Mouse (Mus musculus) adrenal gland (tissue): ENCODE data around the gene Fyn.

Experiments used
- intact Hi-C: fragments of 180-260 bp; cut with DNase I; formaldehyde crosslinking; loops from one replicate; pipeline ENCODE4 v1.15.1; 2025
- long read RNA-seq, 2 experiments: library from polyadenylated mRNA; unstranded; transcript quantifications; one replicate each; pipeline ENCODE4 v2.0.0; 2020; ENCODE audit warnings: borderline replicate concordance in 1 of 2; ENCODE audit not compliant: insufficient replicate concordance in 1 of 2

Fyn gene
- long read RNA-seq, experiment 1, partial matches to known transcripts, result 2 of 10 reads
- long read RNA-seq, experiment 1, other reads (novel, unspliced or antisense), result 7 of 10 reads
- long read RNA-seq, experiment 2, partial matches to known transcripts, result 10 of 17 reads
- long read RNA-seq, experiment 2, other reads (novel, unspliced or antisense), result 7 of 17 reads

DNA sequence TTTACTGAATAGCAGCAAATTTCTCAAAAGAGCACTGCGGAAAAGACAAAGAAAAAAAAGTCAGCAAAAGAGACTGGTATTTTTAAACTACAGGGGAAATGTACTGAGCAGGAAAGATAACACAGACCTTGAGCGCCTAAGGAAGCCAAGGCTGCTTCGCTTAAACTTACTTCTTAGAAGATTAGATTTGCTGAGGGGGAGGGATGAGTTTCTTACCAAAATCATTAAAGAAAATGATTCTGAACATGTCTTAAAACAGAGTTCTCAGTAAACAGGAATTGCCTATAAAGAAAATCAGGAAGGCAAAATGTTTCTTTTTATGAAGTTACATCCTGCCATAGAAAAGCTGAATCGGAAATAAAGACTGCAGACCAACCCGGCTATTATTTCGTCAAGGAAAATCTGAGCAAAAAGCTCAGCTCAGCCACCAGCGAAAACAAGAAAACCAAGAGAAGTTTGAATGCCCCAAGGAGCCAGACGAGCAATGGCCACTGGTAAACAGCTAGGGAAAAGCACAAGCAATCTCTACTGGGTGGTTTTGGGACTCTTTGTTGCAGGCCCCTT is at the start of gene Fyn:
Fyn (plus strand) TSS at position 284 of the 564 bp plus-strand sequence.
- intact Hi-C loops, result loop anchor here (10.0 kb wide), 1 partner anchor 124 kb away; no protein-coding TSS in a partner anchor

DNA sequence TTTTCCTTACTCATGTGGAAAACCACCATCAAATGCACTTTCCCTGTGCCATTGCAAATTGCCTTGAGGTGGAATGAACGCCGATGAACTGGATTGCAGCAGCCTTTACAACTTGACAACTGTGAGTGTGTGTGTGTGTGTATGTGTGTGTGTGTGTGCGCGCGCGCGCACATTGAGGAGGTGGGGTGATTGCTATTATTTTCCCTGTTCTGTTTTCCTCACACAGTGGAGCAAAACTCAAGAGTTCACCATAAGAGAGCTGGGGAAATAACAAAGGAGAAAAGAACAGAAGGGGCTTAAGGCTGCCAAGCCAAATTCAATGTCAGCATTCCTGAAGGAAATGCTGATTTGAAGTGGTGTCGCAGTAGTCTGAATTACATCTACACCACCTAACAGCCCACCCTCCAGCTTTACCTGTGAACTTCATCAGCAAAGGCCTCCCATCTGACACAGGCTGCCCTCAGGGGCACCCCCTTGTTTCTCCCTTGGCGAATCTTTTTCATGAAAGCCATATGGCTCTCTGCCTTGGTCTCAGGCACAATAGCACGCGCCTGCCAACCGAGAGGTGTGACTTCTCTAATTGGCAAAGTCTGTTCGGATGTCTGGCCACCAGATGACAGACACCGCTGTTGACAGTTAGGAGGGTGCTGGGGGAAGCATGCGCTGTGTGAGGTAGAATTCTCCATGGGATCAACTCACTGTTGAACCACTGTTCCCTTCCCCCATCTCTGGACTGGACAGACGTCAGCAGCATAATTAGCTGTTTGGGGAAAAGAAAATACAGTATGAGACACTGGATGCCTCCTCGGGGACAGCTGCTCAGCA is 47.6 kb upstream of the Fyn start:
- intact Hi-C loops, result no loop called here

DNA sequence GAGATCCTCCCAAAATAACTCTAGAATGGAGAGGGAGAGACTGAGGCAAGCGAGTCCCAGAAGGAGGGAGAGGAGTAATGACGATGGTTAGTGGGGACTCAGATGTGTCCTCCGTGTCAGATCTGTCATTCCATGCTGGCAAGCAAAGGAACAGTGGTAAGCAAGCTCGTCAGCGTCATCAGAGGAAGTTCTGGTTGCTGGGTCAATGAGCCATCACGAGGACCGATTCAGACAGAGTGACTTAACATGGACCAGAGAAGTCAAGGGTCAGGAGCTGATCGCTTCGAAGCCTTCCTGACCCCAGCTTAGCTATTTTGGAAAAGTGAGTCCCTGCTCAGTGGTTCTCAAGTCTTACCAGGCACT is 47.1 kb upstream of the Fyn start:
- intact Hi-C loops, result no loop called here

DNA sequence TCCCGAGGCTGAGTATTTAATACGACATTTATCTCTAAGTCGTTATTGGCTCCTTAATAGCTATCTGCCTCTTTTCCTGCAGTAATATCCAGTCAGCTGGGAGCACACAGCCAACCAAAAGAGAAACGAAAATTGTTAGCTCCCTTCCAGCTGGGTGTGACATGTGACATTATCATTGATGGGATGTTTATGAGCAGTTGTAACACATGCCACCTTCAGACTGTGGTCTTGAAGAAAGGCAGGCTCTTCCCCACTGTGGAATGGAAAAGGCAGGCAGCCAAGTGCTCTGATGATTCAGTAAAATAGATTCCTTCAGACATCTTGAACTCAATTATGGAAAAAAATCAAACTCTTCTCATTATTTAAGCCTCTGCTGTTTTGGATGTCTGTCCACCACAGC is 46.5 kb upstream of the Fyn start:
- intact Hi-C loops, result no loop called here

DNA sequence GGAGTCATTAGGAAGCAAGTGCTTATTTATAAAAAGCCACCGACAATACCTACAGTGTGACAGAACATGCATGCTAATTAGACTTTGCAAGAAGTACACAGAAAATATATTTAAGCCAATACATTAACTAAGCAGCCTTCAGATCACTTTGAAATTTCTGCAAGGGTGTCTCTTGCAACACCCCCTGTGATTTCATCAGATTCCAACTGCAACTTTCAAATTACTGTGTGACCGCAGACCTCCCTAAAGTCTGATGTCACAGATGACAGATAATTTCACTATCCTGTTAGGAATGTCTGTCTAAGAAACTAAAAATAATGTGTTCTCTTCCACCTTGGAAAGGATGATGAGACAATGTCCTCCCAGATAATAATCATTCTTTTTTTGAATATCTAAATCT is 44.4 kb upstream of the Fyn start:
- intact Hi-C loops, result no loop called here

DNA sequence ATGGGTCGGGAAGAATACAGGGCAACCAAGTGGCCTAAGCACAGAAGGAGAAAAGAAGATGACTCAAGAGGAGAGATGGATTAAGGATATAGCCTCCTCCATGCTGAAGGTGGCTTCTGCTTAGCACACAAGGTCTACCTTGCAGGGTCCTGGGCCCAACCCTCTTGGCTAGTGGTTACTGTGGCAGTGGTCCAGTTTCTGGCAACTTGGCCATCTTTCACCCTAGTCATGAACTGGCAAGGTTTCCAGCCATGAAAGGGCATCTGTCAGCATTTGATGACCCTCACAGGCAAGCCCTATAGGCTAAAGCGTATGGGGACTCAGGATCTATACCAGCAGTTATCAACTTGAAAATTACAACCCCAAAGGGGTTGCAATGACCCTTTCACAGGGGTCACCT is 40.0 kb upstream of the Fyn start:
- intact Hi-C loops, result no loop called here

DNA sequence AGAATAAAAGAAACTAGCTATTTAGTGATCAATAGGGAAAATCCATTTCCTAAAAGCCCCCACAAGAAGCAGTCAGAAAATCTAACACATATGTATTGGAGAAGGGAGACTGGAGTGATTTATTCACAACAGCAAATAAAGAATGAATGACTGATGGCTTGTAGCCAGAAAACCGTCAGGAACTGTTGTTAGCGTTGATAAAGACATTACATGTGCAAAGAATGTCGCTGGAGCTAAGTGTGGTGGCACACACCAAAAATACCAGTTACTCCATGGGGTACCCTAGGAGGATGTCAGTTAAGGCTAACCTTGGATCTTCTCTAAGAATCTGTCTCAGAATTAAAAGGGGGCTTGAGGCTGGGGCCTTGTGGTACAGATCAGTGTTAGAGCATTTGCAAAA is 34.3 kb upstream of the Fyn start:
- intact Hi-C loops, result no loop called here

DNA sequence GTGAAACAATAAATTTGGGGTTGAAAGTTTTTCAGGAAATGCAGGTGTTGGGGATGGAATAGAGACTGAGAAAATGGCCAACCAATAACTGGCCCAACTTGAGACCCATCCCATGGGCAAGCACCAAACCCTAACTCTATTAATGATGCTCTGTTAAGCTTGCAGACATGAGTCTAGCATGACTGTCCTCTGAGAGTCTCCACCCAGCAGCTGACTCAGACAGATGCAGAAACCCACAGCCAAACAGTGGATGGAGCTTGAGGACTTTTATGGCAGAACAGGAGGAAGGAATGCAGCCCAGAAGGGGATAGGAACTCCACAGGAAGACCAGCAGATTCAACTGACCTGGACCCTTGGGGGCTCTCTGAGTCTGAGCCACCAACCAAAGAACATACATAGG is 32.8 kb upstream of the Fyn start:
- intact Hi-C loops, result no loop called here

DNA sequence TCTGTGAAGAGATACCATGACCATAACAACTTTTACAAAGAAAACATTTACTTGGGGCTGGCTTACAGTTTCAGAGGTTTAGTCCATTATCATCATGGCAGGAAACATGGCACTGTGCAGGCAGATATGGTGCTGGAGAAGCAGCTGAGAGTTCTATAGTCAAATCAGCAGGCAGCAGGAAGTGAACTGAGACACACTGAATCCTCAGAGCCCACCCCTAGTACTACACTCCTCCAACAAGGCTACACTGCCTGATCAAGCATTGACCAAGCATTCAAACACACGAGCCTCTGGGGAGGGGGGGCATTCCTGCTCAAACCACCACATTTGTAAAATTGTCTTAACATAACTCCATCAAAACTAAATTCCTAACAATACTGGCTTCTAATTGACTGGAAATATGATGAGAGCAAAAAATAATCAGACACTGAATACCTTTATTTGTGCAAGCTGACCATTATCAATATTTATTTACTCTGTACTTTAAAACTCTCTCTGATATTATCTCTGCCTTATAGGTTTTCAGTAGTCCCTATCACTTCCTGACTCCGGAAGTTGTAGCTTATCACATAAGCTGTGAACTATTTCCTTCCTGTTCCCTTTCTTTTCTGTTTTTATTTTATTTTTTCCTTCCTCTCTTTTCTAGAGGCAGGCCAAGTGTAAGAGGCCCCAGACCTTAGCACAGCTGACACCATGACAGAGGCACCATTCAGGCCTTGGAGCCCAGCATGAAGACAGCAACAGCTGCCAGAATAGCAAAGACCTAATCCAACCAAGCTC is 29.3 kb upstream of the Fyn start:
- intact Hi-C loops, result no loop called here

DNA sequence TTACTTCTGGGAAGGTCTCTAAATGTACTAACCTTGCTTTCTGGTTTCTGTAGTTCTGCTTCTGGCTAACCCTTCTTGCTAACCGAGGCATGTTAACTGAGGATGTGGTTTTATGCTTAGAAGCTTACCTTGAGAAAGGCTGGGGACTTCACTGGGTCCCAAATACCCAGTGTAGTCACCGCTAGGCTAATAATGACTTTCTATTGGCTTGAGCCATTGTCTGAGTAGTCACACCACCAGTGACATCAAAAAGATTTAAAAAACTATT is 28.8 kb upstream of the Fyn start:
- intact Hi-C loops, result no loop called here

DNA sequence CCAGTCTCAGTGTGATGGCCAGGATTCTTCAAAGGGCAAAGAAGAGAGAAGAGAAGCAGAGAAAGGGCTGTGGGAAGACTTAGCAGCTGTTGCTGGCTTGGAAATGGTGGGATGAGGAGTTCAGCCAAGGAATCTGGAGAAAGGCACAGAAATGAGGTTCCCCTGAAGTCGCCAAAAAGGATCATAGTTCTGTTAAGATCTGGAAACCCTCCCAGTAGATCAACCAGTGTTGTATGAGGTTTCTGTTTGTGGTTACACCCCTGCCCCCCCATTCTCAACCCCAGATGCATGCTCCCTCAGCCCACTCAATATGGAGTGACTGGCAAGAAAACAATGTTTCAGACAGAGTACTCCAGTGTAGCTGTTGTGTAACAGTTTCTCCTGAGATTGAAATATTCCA is 25.1 kb upstream of the Fyn start:
- intact Hi-C loops, result no loop called here

DNA sequence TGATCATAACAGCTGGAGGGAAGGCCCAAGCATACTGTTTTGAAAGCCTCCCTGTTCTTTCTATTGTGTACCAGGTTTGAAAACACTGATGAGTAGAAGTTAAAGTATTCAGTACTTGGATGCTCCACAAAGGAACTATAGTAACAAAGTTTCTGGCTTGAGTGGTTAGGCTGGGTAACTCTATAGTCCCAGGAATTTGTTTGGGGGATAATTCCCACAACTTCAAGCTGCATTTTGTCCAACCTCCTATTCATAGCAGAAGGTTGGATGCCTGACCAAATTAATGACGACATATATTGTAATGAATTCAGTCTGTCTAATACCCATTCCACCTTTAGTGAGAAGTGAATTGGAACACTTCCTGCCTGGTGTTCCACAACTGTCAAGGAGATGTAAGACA is 22.7 kb upstream of the Fyn start:
- intact Hi-C loops, result no loop called here

DNA sequence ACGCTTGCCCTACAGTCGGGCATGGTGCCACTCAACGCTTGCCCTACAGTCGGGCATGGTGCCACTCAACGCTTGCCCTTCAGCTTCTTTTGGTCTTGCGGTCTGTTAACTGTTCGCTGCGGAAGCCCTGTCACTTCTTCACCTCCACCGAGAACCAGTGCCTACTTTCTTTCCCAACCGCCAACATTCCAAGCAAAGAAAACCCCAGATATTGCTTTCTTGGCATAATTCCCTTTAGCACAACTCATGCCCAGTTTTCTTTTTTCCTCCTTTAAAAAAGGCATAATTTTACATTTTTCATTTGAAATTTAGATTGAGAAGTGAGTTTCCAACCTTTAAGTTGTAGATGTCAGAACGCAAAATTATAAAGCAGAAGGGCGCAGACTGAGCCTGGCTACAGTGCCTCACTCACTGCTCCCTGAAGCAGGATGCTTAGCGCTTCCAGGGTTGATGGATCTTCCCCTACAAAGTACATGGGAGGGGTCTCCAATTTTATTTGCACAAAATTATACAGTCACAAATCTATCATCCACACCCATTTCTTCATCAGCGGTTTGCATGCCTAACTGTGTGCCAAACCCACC is 18.8 kb upstream of the Fyn start:
- intact Hi-C loops, result no loop called here

DNA sequence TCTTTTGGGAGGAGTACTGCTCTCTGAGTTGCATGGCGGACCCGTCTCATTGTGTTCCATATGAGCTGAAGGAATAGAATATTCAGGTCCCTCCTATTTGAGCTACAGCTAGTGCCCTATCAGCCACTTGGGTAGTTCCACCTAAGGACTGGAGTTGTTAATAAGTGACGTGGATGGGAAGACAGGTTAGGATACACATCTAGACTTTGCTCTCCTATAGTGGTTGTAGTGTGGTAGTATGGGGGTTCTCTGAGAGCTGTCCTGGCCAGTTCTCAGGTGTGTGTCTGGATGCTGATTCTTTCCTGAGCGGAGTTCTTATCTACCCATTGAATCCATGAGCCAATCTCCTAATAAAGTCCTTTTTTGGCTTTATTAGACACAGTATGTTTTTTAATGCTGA is 4.5 kb upstream of the Fyn start:
- intact Hi-C loops, result loop anchor here (10.0 kb wide), 1 partner anchor 119 kb away; no protein-coding TSS in a partner anchor

DNA sequence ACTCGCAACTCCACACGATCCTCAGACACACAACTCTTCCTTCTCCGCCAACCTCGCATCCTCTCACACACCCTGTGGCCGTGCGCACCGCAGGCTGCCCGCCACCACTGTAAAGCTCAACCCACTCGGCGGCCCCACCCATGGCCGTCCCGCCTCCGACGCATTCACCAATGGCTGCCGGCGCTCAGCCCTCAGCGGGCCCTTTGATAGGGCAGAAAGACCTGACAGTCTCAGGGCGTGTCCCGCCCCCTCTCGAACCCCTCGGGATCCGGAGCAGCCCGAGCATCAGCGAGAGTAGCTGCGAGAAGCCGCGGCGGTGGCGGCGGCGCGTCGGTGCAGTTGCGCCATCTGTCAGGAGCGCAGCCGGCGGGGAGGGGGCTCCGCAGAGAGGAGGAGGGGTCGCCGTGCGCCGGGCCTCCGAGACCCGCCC is 862 bp downstream of the Fyn start:
- intact Hi-C loops, result loop anchor here (10.0 kb wide), 1 partner anchor 125 kb away; no protein-coding TSS in a partner anchor

DNA sequence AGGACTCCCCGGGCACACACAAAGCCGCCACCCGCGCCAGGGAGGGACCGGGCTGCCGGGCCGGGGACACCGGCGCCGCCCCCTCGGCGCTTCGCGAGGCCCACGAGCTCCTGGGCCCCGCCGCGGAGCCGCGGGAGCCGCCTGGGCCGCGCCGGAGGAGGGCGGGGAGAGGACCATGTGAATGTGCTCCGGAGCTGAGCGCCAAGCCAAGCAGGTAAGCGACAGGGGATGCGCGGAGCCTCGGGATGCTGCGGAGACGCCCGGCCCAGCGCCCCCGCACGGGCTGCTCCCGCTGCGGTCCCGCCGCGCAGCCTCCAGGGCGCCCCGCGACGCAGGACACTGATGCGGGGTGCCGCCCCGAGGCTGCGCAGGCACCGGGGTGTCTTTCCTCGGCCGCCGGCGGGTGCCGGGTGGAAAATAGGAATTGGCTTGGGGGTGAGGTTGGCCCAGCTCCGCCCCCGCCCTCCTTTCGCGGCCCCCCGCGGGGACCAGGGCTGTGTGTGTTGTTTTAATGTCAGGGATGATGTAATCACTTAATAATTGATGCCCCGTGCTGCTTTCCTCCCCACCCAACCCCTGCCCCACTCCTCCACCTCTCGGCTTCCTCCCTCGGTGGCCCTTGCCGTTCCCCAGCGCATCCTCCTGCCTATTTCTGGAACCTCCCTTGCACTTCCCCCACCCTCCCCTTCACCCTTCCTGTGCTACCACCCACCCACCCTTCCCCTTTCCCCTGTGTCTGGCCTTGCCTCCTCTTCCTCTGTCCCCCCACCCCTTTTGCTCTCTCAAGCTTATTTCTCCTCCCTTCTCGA is 1.5 kb downstream of the Fyn start:
- intact Hi-C loops, result loop anchor here (10.0 kb wide), 1 partner anchor 125 kb away; no protein-coding TSS in a partner anchor

DNA sequence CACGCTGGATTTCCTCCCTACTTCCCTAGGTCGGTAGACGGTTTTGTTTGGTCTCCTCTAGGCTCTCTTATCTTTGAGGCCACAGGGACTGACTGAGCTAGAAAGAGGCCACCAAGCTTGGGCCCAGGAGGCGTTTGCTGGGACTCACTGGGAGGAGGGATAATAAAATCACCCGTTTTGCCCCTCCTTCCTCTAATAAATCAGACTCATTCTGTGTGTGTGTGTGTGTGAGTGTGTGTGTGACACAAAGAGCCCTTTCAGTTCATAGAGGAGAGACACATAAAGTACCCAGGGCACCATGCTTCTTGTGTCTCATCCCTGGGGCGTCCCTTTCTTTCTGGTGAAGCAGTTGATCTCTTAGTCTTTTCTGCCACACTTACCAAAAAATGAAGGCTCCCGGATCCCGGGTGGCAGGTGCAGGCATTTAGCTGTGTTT is 2.1 kb downstream of the Fyn start:
- intact Hi-C loops, result no loop called here

DNA sequence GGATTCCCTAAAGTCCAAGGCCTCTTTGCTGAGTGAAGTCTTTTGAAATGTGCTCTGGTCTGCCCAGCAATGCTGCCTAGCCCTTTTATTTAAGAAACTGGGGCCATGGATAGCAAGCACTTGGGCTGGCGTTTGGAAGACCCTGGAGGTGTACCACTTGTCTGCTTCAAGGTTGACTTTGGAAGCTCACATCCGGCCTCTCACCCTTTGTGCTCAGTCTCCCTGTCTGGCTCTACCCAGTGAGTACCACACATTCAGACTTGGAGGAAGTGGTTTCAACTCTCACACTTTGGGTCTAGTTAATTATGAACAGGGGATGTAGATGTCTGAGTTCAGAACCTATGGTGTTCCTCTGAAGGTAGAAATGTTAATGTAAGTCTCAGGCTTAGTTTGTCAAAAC is 2.8 kb downstream of the Fyn start:
- intact Hi-C loops, result no loop called here

DNA sequence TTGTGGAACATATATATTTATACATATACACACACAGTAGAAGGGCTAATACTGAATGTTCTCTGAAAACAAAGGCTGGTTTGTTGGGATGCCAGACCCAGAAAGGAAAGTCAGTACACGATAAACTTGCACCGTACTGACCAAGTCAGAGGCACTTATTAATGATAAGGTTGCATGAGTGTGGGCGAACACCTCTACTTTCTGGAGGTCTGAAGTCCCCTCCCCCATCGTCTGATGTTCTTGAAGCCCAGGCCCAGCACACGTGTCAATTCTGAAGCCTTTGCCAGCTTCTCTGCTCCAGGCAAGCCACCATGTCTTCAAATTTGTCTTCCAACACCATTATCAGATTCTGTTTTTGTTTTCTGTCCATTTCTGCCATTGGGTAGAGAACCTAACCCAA is 3.3 kb downstream of the Fyn start:
- intact Hi-C loops, result no loop called here

DNA sequence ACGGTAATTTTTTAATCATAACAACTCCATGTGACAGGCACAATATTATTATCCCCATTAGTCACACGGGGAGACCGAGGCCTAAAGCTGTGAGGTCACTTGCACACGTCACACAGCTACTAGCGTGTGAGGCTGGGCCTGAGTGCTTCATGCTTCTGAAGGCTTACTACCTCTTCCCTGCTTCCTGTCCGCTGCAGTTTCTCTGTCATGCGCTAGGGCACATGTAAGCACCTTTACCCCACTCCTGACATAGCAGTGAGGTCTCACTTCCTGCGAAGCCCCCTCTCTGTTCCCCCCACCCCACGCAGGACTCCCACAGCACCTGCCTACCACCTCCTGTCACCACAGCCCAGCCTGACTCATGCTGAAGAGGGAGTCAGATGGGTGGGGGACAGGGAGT is 8.0 kb downstream of the Fyn start:
- intact Hi-C loops, result loop anchor here (5.0 kb wide), 1 partner anchor 136 kb away; no protein-coding TSS in a partner anchor

DNA sequence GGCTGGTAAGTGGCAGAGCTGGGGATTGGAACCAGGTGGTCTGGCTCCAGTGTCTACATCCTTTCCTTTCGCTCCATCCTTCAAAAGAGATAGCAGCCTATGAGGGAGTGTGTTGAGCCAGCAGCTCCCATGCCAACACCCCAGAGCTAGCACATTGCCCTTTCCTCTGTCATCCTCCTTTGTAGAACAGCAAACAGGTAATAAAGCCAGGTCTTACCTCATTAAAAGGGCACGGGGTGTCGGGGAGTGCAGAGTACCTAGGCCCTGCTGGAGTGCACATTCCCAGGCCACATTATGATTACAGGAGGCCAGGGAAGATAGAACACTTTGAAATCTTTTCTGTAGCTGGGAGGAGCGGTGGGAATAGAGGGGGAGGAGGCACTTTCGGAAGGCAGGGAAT is 8.6 kb downstream of the Fyn start:
- intact Hi-C loops, result loop anchor here (5.0 kb wide), 1 partner anchor 135 kb away; no protein-coding TSS in a partner anchor
